Mouse (Mus musculus) myocyte (in vitro differentiated cells): ENCODE results near the gene Khdrbs2. TPM values are rescaled to one million over a fixed set of nuclear protein-coding genes. Genes with fewer than 3 reads are reported as not detected.

ENCODE experiments used
- H3K27me3 ChIP-seq: one replicate; pipeline ENCODE4 v1.6.1; 2011; ENCODE audit not compliant: control insufficient read depth, insufficient read depth, insufficient read length
- H3K36me3 ChIP-seq: one replicate; pipeline ENCODE4 v1.6.1; 2011; ENCODE audit not compliant: control insufficient read depth, insufficient read depth
- H3K4me2 ChIP-seq: one replicate; pipeline ENCODE4 v1.6.1; 2011; ENCODE audit warnings: low read depth, control low read depth
- H3K4me3 ChIP-seq: one replicate; pipeline ENCODE4 v1.5.1; 2011; ENCODE audit warnings: mild to moderate bottlenecking, control low read depth, moderate library complexity
- H3K79me2 ChIP-seq: one replicate; pipeline ENCODE4 v1.6.1; 2011; ENCODE audit not compliant: control insufficient read depth, insufficient read depth
- H3ac ChIP-seq: one replicate; pipeline ENCODE4 v1.6.1; 2011; ENCODE audit not compliant: control insufficient read depth, insufficient read length
- CEBPB ChIP-seq: IDR thresholded peaks from 2 replicates; pipeline ENCODE4 v1.6.1; 2011; ENCODE audit warnings: mild to moderate bottlenecking, moderate library complexity; ENCODE audit not compliant: poor library complexity, insufficient read depth, severe bottlenecking
- E2F4 ChIP-seq: IDR thresholded peaks from one replicate; pipeline ENCODE4 v1.6.1; 2011; ENCODE audit warnings: mild to moderate bottlenecking, control low read depth, moderate library complexity; ENCODE audit not compliant: insufficient read depth
- MAX ChIP-seq: IDR thresholded peaks from one replicate; pipeline ENCODE4 v1.6.1; 2011; ENCODE audit warnings: low read depth, mild to moderate bottlenecking, control low read depth
- MYOD1 ChIP-seq, 3 experiments: IDR thresholded peaks; one replicate each; pipeline ENCODE4 v1.6.1; 2011; ENCODE audit warnings: control low read depth in 2 of 3, low read depth in 2 of 3, mild to moderate bottlenecking in 2 of 3, moderate library complexity in 1 of 3; ENCODE audit not compliant: insufficient read length in 2 of 3, control insufficient read depth in 1 of 3
- MYOG ChIP-seq, 3 experiments: IDR thresholded peaks; one replicate each; pipeline ENCODE4 v1.6.1; 2011; ENCODE audit warnings: control low read depth in 2 of 3, low read depth in 2 of 3, mild to moderate bottlenecking in 2 of 3; ENCODE audit not compliant: insufficient read length in 2 of 3, control insufficient read depth in 1 of 3, insufficient read depth in 1 of 3
- POLR2A ChIP-seq: IDR thresholded peaks from one replicate; pipeline ENCODE4 v1.6.1; 2011; ENCODE audit warnings: low read depth, mild to moderate bottlenecking, control low read depth, moderate library complexity; ENCODE audit not compliant: insufficient read length
- POLR2AphosphoS2 ChIP-seq: IDR thresholded peaks from one replicate; pipeline ENCODE4 v1.6.1; 2011; ENCODE audit warnings: low read depth, control low read depth; ENCODE audit not compliant: insufficient read length
- REST ChIP-seq: IDR thresholded peaks from one replicate; pipeline ENCODE4 v1.6.1; 2011; ENCODE audit warnings: mild to moderate bottlenecking, control low read depth, moderate library complexity; ENCODE audit not compliant: insufficient read depth, insufficient read length
- SRF ChIP-seq: IDR thresholded peaks from one replicate; pipeline ENCODE4 v1.6.1; 2011; ENCODE audit warnings: low read depth; ENCODE audit not compliant: control insufficient read depth, insufficient read length
- TCF12 ChIP-seq: IDR thresholded peaks from one replicate; pipeline ENCODE4 v1.6.1; 2011; ENCODE audit warnings: mild to moderate bottlenecking, control low read depth; ENCODE audit not compliant: poor library complexity, insufficient read depth, severe bottlenecking
- TCF3 ChIP-seq: IDR thresholded peaks from one replicate; pipeline ENCODE4 v1.6.1; 2011; ENCODE audit warnings: low read depth, control low read depth; ENCODE audit not compliant: insufficient read length
- USF1 ChIP-seq: IDR thresholded peaks from one replicate; pipeline ENCODE4 v1.6.1; 2011; ENCODE audit warnings: low read depth, mild to moderate bottlenecking, control low read depth, moderate library complexity
- polyA plus RNA-seq: library from polyadenylated mRNA; unstranded; fragments of >200 nt; fragmentation: generic; extraction: Trizol; gene quantifications from one replicate; pipeline ENCODE4 v1.2.1, GENCODE M21; 2012; ENCODE audit warnings: missing spikeins

Khdrbs2 gene
- polyA plus RNA-seq, 1 experiment = 0.08 TPM

GRCm38 (mm10) chr1:32429493-32429892 is 257.0 kb downstream of the Khdrbs2 start:
- no peak overlapping the region for H3K4me3 ChIP-seq
- H3K4me2 ChIP-seq = no peak overlapping the region
- no peaks in the 10 kb centered on the region for H3K27me3 ChIP-seq
- no peak for TF ChIP-seq MYOG (IDR thresholded peaks at IDR 0.05; ENCODE audit: control insufficient read depth in 1 of 3, insufficient read depth in 1 of 3, insufficient read length in 2 of 3, low read depth in 2 of 3)
- no peak for TF ChIP-seq POLR2AphosphoS2
- no peak for TF ChIP-seq TCF3
- TF ChIP-seq USF1 = no peak
- TF ChIP-seq SRF = no peak
- no peak for TF ChIP-seq CEBPB
- no peak for TF ChIP-seq MYOD1 (IDR thresholded peaks at IDR 0.05; ENCODE audit: control insufficient read depth in 1 of 3, insufficient read length in 2 of 3, low read depth in 2 of 3)
- no peak for TF ChIP-seq TCF12
- TF ChIP-seq MAX = no peak
- no peak for TF ChIP-seq POLR2A
- no peak for TF ChIP-seq REST
- TF ChIP-seq E2F4 = no peak
- no peaks in the 10 kb centered on the region for H3K79me2 ChIP-seq
- no peak overlapping the region for H3ac ChIP-seq
- no peaks in the 10 kb centered on the region for H3K36me3 ChIP-seq

- Histone ChIP-seq H3ac (no peak overlapping the region), H3K79me2 (no peaks in the 10 kb centered on the region), H3K4me3 (no peak overlapping the region), H3K4me2 (no peak overlapping the region), H3K36me3 (no peaks in the 10 kb centered on the region), H3K27me3 (no peaks in the 10 kb centered on the region)
- TF ChIP-seq MYOG (IDR thresholded peaks at IDR 0.05; ENCODE audit: control insufficient read depth in 1 of 3, insufficient read depth in 1 of 3, insufficient read length in 2 of 3, low read depth in 2 of 3) (no peak), TCF12 (no peak), CEBPB (no peak), E2F4 (no peak), REST (no peak)
Measured at GRCm38 (mm10) chr1:32430516-32430915, 258.0 kb downstream of the Khdrbs2 start.

DNA sequence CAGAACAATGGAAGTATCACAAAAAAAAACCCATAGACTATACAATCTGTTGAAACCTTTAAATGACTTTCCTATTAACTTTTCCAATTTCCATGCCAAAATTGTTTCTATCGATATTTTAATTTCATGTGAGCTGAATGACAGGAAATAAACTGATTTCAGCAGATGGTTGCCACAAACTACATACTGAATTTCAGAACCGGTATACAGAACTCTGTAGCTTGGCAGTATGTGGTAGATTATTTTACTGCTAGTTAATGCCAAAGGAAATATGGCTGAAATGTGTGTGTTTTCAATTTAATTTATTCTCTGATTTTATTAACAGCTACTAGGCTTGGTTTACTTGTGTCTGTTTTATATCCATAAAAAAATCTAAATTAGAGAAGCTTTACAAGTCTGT is 260.6 kb downstream of the Khdrbs2 start:
- no peaks in the 10 kb centered on the region for H3K79me2 ChIP-seq
- no peak overlapping the region for H3K4me3 ChIP-seq
- H3K36me3 ChIP-seq = no peaks in the 10 kb centered on the region
- H3K27me3 ChIP-seq = no peaks in the 10 kb centered on the region
- H3ac ChIP-seq = no peak overlapping the region
- no peak overlapping the region for H3K4me2 ChIP-seq
- no peak for TF ChIP-seq POLR2A
- TF ChIP-seq MYOD1 (IDR thresholded peaks at IDR 0.05; ENCODE audit: control insufficient read depth in 1 of 3, insufficient read length in 2 of 3, low read depth in 2 of 3) = no peak
- no peak for TF ChIP-seq REST
- no peak for TF ChIP-seq TCF12
- TF ChIP-seq CEBPB = no peak
- TF ChIP-seq POLR2AphosphoS2 = no peak
- TF ChIP-seq SRF = no peak
- TF ChIP-seq MYOG (IDR thresholded peaks at IDR 0.05; ENCODE audit: control insufficient read depth in 1 of 3, insufficient read depth in 1 of 3, insufficient read length in 2 of 3, low read depth in 2 of 3) = no peak
- TF ChIP-seq E2F4 = no peak
- no peak for TF ChIP-seq MAX
- no peak for TF ChIP-seq TCF3
- no peak for TF ChIP-seq USF1

GRCm38 (mm10) chr1:32443927-32444326 is 271.4 kb downstream of the Khdrbs2 start:
- Histone ChIP-seq H3K4me2 (no peak overlapping the region), H3K27me3 (no peaks in the 10 kb centered on the region), H3K79me2 (no peaks in the 10 kb centered on the region), H3ac (no peak overlapping the region), H3K36me3 (no peaks in the 10 kb centered on the region), H3K4me3 (no peak overlapping the region)
- TF ChIP-seq SRF (no peak), E2F4 (no peak), POLR2A (no peak), REST (no peak), POLR2AphosphoS2 (no peak)

DNA sequence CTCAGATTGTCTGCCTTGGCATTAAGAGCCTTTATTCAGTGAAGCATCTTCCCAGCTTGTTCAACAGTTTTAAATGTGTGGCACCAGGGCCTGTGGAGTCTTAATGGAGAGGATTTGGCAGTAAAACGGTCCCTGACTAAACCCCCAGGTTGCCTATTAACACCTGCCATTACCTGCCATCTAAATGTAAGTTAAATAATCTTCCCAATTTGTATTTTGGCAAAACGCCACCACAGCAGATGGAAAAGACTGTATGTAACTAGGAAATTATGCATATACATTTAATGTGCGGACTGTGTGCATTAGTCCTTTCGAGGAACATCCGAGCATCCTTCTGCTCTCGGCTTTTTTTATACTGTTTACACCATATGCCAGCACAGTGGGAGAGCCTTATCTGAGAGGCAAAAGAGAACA is 290.6 kb downstream of the Khdrbs2 start:
- Histone ChIP-seq H3K4me2 (no peak overlapping the region), H3K4me3 (no peak overlapping the region), H3K79me2 (no peaks in the 10 kb centered on the region), H3K27me3 (no peaks in the 10 kb centered on the region), H3K36me3 (no peaks in the 10 kb centered on the region), H3ac (no peak overlapping the region)
- TF ChIP-seq MYOG (IDR thresholded peaks at IDR 0.05; ENCODE audit: control insufficient read depth in 1 of 3, insufficient read depth in 1 of 3, insufficient read length in 2 of 3, low read depth in 2 of 3) (no peak), TCF12 (no peak)
